Mouse (Mus musculus): ENCODE data around the gene Mast3. TPM values are rescaled to one million over a fixed set of nuclear protein-coding genes. Genes with fewer than 3 reads are reported as not detected.
A peak's percentile ranks its signal among the peaks of the same experiment; 100 is the strongest.

Gene Mast3
- polyA plus RNA-seq, 1 experiment from 2014 or later: 12.0 TPM

DNA sequence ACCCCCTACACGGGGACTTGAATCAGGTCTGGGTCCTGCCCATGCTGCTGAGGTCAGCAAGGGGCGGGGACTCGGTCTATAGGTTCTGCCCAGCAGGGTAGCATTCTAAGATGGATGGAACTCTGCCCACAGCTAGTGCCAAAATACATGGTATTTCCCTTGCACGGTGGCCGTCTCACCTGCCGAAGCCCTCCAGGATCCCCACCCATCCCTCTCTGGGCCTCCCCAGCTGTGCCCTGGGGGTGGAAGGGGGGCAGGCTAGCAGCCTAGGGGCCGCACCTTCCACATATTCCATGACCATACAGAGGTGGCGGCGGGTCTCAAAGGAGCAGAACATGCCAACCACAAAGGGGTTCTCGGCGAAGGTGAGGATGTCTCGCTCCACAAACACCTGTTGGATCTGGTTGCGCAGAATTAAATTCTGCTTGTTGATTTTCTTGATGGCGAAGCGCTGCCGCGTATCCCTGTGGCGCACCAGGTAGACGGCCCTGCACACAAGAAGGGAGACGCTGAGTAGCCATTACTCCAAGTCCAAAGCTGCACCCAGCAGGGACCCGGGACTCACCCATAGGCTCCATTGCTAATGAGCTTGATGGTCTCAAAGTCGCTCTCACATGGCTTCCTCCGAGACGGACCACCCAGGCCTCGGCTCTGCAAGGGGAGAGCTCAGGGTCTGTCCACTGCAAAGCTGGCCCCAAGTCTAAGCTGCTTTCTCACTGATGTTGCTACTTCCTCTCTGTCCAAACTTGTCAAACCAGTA is 18.4 kb downstream of the Mast3 start:
- Histone ChIP-seq H3K4me3 (no peak overlapping the region), H3K9me3 (no peaks in the 10 kb centered on the region), H3K27me3 (ENCODE audit: poor library complexity, severe bottlenecking) (peaks cover 49% of the 10 kb centered on the region), H3K27ac (no peak overlapping the region), H3K36me3 (replicated peaks) (peaks cover 85% of the 10 kb centered on the region), H3K4me1 (peaks cover 47% of the 10 kb centered on the region)
- DNase-seq (ENCODE audit: extremely low spot score, low spot score): no peak
- WGBS: 87% methylated on average over 25 of the region's 25 CpGs

DNA sequence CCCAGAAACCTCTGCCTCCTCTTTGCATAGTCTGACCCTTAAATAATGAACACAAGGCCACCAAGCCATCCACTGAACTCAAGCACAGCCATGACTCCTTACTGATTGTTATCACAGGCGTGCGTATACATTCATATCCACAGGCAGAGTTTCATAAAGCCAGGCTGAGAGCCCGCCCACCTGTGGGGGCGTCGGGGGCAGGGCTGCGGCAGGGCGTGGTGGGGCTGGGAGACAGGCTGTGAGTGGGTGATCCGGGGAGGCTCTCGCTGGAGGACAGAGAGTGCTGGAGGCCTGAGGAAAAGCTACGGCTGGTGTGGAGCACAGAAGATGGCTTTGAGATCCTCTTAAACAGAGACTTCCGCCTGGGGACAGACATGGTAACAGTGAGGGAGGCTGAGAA is 24.8 kb downstream of the Mast3 start:
- DNase-seq (ENCODE audit: extremely low spot score, low spot score): no peak
- Histone ChIP-seq H3K27ac (no peak overlapping the region), H3K4me1 (peaks cover 34% of the 10 kb centered on the region), H3K27me3 (ENCODE audit: poor library complexity, severe bottlenecking) (no peaks in the 10 kb centered on the region), H3K4me3 (0 out of 2 replicates have a peak overlapping the region, but pooled peaks have one; percentile 22), H3K9me3 (no peaks in the 10 kb centered on the region), H3K36me3 (replicated peaks) (peaks cover 73% of the 10 kb centered on the region)
- 84% methylated on average over 11 of the region's 11 CpGs for WGBS

- under 1% methylated on average over 94 of the region's 94 CpGs for WGBS
- Histone ChIP-seq H3K4me1 (peaks cover 58% of the 10 kb centered on the region), H3K36me3 (replicated peaks) (peaks cover 73% of the 10 kb centered on the region)
These were observed 28.1 kb downstream of the Mast3 start, which contains the start of gene Pik3r2 for GRCm38 (mm10) chr8:70776496-70777444. Pik3r2 (minus strand) TSS chr8:70776713.

GRCm38 (mm10) chr8:70775851-70776495 is 28.9 kb downstream of the Mast3 start:
- 4% methylated on average over 34 of the region's 34 CpGs for WGBS
- no peak for DNase-seq (ENCODE audit: extremely low spot score, low spot score)
- peaks cover 60% of the 10 kb centered on the region for H3K4me1 ChIP-seq
- peak overlapping the region; percentile 72 for H3K4me3 ChIP-seq
- peaks cover 73% of the 10 kb centered on the region for H3K36me3 ChIP-seq (replicated peaks)
- H3K27ac ChIP-seq: peak overlapping the region; percentile 94
- H3K27me3 ChIP-seq (ENCODE audit: poor library complexity, severe bottlenecking): 0 out of 2 replicates have a peak, but pooled peaks cover under 1% of the 10 kb centered on the region
- no peaks in the 10 kb centered on the region for H3K9me3 ChIP-seq

More at GRCm38 (mm10) chr8:70776496-70777444, 28.1 kb downstream of the Mast3 start, which contains the start of gene Pik3r2:
- Histone ChIP-seq H3K27me3 (ENCODE audit: poor library complexity, severe bottlenecking) (no peaks in the 10 kb centered on the region), H3K27ac (peak within 1 kb of the TSS; percentile 94), H3K4me3 (peak within 1 kb of the TSS; percentile 72), H3K9me3 (no peaks in the 10 kb centered on the region)
- DNase-seq (ENCODE audit: extremely low spot score, low spot score): peak; percentile 96

DNA sequence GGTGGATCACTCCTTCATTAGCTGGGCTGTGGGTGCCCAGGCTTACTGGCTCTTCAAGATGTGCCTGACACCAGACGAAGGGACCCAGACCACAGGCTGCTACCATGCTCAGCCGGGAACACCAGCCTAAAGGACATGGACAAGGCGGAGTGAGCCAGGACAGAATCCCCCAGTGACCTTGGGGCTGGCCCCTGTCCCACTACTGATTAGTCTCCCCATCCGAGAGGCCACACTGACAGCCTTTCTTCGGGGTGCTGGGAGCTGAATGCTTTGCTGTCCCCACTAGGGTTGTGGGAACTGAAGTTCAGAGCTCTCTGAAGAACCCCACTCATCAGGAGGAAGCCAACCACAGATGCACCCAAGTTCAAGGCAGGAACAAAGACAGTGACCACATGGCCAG is 29.6 kb downstream of the Mast3 start:
- H3K9me3 ChIP-seq: no peaks in the 10 kb centered on the region
- peak overlapping the region; percentile 72 for H3K4me3 ChIP-seq
- DNase-seq (ENCODE audit: extremely low spot score, low spot score): no peak
- peaks cover 60% of the 10 kb centered on the region for H3K4me1 ChIP-seq
- H3K27ac ChIP-seq: peak overlapping the region; percentile 94
- peaks cover 73% of the 10 kb centered on the region for H3K36me3 ChIP-seq (replicated peaks)
- H3K27me3 ChIP-seq (ENCODE audit: poor library complexity, severe bottlenecking): peaks cover 7% of the 10 kb centered on the region; the same call in 1 of the 2 replicates
- 89% methylated on average over 5 of the region's 5 CpGs for WGBS

- peak overlapping the region; percentile 94; the same call in 1 of the 2 replicates for H3K27ac ChIP-seq
- H3K36me3 ChIP-seq (replicated peaks): peaks cover 73% of the 10 kb centered on the region
- DNase-seq (ENCODE audit: extremely low spot score, low spot score): no peak
- H3K9me3 ChIP-seq: no peaks in the 10 kb centered on the region
- H3K4me3 ChIP-seq: peak overlapping the region; percentile 72
- WGBS: 95% methylated on average over 18 of the region's 18 CpGs
- peaks cover 12% of the 10 kb centered on the region for H3K27me3 ChIP-seq (ENCODE audit: poor library complexity, severe bottlenecking)
- peaks cover 62% of the 10 kb centered on the region for H3K4me1 ChIP-seq
These were observed 30.1 kb downstream of the Mast3 start for GRCm38 (mm10) chr8:70774740-70775139.

- Histone ChIP-seq H3K36me3 (replicated peaks) (peaks cover 73% of the 10 kb centered on the region), H3K4me3 (peak overlapping the region; percentile 72; the same call in 1 of the 2 replicates), H3K4me1 (peaks cover 68% of the 10 kb centered on the region), H3K27ac (no peak overlapping the region), H3K9me3 (no peaks in the 10 kb centered on the region), H3K27me3 (ENCODE audit: poor library complexity, severe bottlenecking) (peaks cover 15% of the 10 kb centered on the region)
- no peak for DNase-seq (ENCODE audit: extremely low spot score, low spot score)
- WGBS: 88% methylated on average over 9 of the region's 9 CpGs
These were observed 31.0 kb downstream of the Mast3 start for GRCm38 (mm10) chr8:70773833-70774232.

- WGBS: 89% methylated on average over 5 of the region's 5 CpGs
- Histone ChIP-seq H3K36me3 (replicated peaks) (peaks cover 73% of the 10 kb centered on the region), H3K4me1 (peaks cover 69% of the 10 kb centered on the region), H3K9me3 (no peaks in the 10 kb centered on the region), H3K27ac (no peak overlapping the region), H3K27me3 (ENCODE audit: poor library complexity, severe bottlenecking) (peaks cover 17% of the 10 kb centered on the region), H3K4me3 (no peak overlapping the region)
- DNase-seq (ENCODE audit: extremely low spot score, low spot score): no peak
These were observed 31.4 kb downstream of the Mast3 start for GRCm38 (mm10) chr8:70773410-70773809.

DNA sequence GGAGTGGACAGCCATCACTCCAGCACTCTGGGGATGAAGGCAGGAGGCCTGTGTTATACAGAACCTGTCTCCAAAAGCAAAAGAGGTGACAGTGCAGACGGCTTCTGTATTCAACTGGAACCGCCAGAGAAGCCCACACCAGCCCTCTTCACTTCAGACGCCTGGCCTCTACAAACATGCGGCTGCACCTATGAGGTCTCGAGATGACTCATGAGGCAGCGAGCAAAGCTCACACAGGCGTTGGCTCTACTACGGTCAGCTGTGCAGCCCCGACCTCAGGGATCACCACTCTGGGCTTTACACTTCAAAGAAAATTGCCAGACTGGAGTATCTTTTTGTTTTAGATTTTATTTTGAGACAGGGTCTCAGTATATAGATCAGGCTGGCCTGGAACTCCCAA is 32.0 kb downstream of the Mast3 start:
- Histone ChIP-seq H3K27ac (no peak overlapping the region), H3K4me3 (no peak overlapping the region), H3K9me3 (no peaks in the 10 kb centered on the region), H3K27me3 (ENCODE audit: poor library complexity, severe bottlenecking) (peaks cover 22% of the 10 kb centered on the region), H3K36me3 (replicated peaks) (peaks cover 73% of the 10 kb centered on the region), H3K4me1 (peaks cover 64% of the 10 kb centered on the region)
- WGBS: 92% methylated on average over 9 of the region's 9 CpGs
- no peak for DNase-seq (ENCODE audit: extremely low spot score, low spot score)

DNA sequence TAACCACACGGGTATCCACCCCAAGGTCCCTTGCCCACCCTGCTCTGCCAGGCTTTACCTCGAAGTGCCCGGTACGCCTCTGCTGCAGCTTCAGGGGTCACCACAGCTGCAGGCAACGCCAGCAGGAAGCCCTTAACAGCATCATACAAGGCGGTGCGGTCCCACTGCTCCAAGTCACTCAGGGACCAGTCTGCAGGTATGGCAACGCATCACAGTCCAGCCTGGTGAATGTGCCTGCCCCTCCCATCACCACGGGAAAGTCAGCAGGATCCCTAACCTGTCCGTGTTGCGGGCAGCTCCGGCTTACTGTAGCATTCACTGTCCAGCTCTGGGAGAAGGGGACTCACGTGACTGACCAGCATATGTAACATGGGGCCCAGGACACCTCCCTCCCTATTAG is 32.8 kb downstream of the Mast3 start:
- no peak for DNase-seq (ENCODE audit: extremely low spot score, low spot score)
- Histone ChIP-seq H3K9me3 (no peaks in the 10 kb centered on the region), H3K4me1 (peaks cover 62% of the 10 kb centered on the region), H3K27ac (no peak overlapping the region), H3K36me3 (replicated peaks) (peaks cover 77% of the 10 kb centered on the region), H3K4me3 (peak overlapping the region; percentile 6; the same call in 1 of the 2 replicates), H3K27me3 (ENCODE audit: poor library complexity, severe bottlenecking) (peaks cover 24% of the 10 kb centered on the region)
- WGBS: 90% methylated on average over 13 of the region's 13 CpGs

DNA sequence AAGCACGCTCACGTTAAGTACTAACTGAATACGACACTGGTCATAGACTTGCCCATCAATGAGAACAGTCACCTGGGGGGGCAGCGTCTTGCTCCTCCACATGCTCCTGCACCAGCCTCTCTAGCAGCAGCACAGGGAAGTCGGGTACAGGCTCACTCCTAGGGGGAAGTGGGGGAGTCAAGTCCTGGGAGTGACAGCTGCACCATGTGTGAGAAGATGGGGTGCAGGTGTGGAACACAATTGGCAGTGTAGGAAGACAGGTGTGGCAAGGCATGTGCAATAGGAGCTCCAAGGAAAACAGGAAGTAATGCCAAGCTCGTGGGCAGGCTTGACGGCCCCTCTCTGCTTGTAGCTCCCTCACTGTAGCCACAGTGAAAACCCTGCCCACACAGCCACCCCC is 33.6 kb downstream of the Mast3 start:
- H3K27ac ChIP-seq: no peak overlapping the region
- DNase-seq (ENCODE audit: extremely low spot score, low spot score): no peak
- H3K27me3 ChIP-seq (ENCODE audit: poor library complexity, severe bottlenecking): peaks cover 24% of the 10 kb centered on the region
- WGBS: 88% methylated on average over 7 of the region's 7 CpGs
- peaks cover 65% of the 10 kb centered on the region for H3K4me1 ChIP-seq
- no peak overlapping the region for H3K4me3 ChIP-seq
- no peaks in the 10 kb centered on the region for H3K9me3 ChIP-seq
- peaks cover 77% of the 10 kb centered on the region for H3K36me3 ChIP-seq (replicated peaks)

DNA sequence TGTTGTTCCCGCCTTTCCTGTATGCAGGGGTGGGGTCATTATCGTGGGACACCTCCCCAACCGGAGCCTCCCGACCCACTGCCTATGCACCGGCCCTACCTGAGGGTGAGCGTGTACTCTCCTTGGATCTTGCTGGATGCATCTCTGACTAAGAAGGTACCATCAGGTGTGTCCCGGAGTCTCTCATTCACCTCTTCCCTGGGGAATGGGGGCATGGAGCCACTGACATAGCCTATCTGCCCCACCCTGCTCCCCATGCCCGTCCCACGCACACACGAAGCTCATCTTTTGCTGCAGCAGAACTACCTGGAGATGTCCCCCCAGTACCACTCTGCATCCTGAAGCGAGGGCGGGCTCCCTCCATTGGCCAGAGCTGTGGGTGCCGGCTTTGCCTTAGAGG is 34.1 kb downstream of the Mast3 start:
- H3K4me1 ChIP-seq: peaks cover 65% of the 10 kb centered on the region
- H3K9me3 ChIP-seq: no peaks in the 10 kb centered on the region
- no peak for DNase-seq (ENCODE audit: extremely low spot score, low spot score)
- H3K27me3 ChIP-seq (ENCODE audit: poor library complexity, severe bottlenecking): peaks cover 24% of the 10 kb centered on the region
- no peak overlapping the region for H3K4me3 ChIP-seq
- 96% methylated on average over 13 of the region's 13 CpGs for WGBS
- peaks cover 77% of the 10 kb centered on the region for H3K36me3 ChIP-seq (replicated peaks)
- H3K27ac ChIP-seq: no peak overlapping the region

All from forebrain, embryonic 10.5 days (tissue).